Mouse (Mus musculus): ENCODE measurements around the gene Slc6a13. TPM values are rescaled to one million over a fixed set of nuclear protein-coding genes. Genes with fewer than 3 reads are reported as not detected.
A peak's percentile ranks its signal among the peaks of the same experiment; 100 is the strongest.

Slc6a13 gene
- total RNA-seq (2021) = 10 to 100 TPM; 20.4 to 26.4 TPM
- long read RNA-seq, experiment 1, transcript Slc6a13-201 (15 exons, 2,234 nt) = major isoform, 28 of 47 reads
- long read RNA-seq, experiment 1, partial matches to known transcripts = 3 of 47 reads
- long read RNA-seq, experiment 1, other reads (novel, unspliced or antisense) = 14 of 47 reads
- long read RNA-seq, experiment 2, transcript Slc6a13-201 (15 exons, 2,234 nt) = major isoform, 23 of 35 reads
- long read RNA-seq, experiment 2, partial matches to known transcripts = 2 of 35 reads
- long read RNA-seq, experiment 2, other reads (novel, unspliced or antisense) = 8 of 35 reads

DNA sequence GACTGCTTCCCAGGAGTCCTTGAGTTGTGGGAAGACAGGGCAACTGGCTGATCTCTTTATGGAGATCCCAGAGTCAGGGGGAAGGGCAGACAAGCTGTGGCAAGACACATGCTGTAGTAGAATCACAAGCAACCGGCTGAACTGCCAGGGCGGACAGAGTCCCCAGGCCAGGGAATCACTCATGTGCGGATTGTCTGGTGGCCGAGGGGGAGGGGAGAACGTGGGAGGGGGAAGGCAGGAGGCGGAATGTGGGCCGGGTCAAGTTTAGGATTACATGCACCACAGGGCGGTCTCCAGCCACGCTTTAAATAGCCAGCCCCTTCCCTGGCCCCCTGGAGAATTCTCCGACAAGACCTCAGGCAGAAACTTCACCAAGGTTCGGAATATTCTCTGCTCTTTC, at the start of gene Slc6a13:
Slc6a13 (plus strand) TSS at position 274 of the 400 bp plus-strand sequence.
- peak; percentile 24 to 55 for DNase-seq (ENCODE audit: low spot score in 2 of 2)

- no peak for DNase-seq (ENCODE audit: low spot score in 2 of 2)
Measured at GRCm38 (mm10) chr6:121250406-121250805, 49.6 kb upstream of the Slc6a13 start.

DNA sequence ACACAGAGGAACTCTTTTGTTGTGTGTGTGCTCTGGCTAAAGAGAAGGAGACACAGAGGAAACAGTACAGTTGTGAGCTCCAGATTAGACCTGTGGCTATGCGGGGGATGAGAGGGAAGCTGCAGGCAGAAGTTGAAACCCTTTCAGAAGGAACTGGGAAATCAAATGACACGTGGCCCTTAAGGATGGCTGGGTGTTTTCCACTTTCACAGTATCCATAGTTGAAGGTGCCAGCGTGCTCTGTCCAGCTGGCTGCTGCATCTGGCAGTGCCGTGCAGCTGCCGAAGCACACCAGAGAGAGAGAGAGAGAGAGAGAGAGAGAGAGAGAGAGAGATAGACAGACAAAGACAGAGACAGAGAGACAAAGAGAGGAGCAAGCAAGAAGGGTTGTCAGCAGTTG, 48.8 kb upstream of the Slc6a13 start:
- DNase-seq (ENCODE audit: low spot score in 2 of 2) = no peak

GRCm38 (mm10) chr6:121260548-121260947, 39.5 kb upstream of the Slc6a13 start:
- peak; percentile 36 to 71 for DNase-seq (ENCODE audit: low spot score in 2 of 2)

DNA sequence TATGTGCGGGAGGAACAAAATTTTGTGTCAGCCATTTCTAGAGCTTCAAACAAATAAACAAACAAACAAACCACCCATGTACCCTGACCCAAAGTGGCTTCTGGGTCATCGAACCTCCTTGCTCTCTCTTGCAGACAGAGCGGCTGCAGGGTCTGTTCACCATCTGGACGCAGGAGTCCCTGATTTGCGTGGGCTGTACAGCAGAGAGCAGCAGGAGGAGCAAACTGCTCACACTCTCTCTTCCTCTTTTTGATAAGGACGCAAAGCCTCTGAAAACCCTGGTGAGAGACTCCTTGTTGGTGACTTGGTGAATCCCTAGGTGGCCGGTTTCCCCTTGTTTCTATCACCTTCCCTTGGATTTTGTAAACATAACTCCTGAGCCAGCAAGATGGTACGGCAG, 38.8 kb upstream of the Slc6a13 start:
- no peak for DNase-seq (ENCODE audit: low spot score in 2 of 2)

DNA sequence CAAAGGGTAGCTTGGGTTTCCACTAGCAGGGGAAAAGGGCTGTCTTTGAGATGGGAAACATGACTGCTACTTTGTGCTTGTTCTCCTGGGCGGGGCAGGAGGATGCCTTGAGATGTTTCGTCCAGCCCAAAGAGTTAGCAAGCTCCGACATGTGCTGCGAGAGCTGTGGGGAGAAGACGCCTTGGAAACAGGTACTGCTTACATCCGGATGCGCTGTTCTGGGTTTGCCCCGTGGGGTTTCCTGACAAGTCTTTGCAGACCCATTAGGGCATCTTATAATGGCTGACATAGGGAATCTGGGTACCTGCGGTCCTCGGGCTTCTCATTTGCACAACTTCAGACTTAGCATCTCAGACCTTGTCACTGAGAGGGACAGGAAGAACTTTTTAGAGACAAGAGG, 38.0 kb upstream of the Slc6a13 start:
- no peak for DNase-seq (ENCODE audit: low spot score in 2 of 2)

GRCm38 (mm10) chr6:121262496-121262895, 37.5 kb upstream of the Slc6a13 start:
- DNase-seq (ENCODE audit: low spot score in 2 of 2) = no peak

GRCm38 (mm10) chr6:121270156-121270555, 29.9 kb upstream of the Slc6a13 start:
- DNase-seq (ENCODE audit: low spot score in 2 of 2) = no peak

- no peak for DNase-seq (ENCODE audit: low spot score in 2 of 2)
Measured at GRCm38 (mm10) chr6:121271707-121272074, 28.3 kb upstream of the Slc6a13 start.

DNA sequence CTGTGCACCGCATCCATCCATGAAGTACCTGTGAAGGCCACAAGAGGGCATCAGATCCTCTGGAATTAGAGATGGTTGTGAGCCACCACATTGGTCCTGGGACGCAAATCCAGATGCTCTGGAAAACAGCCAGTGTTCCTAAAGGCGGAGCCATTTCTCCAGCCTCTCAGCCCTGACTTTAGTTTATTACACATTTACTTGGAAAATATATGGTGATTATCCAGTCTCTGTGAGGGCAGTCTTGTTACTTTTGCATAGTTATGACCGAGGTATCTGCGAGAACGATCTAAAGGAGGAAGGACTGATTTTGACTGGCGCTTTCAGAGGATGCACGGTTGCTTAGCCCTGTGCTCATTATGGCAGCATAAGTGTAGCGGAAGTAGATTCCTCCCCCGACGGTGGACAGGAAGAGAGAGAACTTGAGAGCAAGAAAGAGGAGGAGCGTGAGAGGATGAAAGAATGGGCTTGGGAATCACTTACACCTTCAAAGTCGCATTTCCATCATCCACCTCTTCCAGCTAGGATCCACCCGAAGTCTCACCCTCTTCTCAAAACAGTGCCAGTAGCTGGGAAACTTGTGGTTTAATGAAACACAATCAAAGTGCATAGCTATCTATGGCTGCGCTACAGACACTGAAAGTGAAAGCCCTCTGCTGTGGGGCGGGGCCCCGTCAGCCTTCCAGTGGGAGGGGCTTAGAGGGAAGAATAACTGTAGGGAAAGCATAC, 27.8 kb upstream of the Slc6a13 start:
- DNase-seq (ENCODE audit: low spot score in 2 of 2) = peak; percentile 65 to 83

DNA sequence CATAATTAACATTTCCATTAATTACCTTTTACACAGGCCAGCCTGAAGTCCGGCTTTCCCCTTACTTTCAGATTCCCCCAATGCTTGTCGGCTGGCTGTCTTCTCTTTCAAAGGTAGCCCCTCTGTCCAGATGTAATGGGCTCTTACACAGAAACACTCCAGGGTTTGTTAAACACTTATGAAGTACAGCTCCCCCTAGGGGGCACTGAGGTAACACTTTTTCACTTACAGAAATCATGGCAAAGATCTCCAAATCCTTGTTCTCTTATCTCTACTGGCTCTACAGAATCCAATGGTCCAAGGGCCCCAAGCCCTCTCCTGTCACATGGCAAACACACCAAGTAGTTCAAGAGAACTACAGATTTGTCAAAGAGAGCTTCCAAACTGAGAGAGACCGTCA, 25.7 kb upstream of the Slc6a13 start:
- DNase-seq (ENCODE audit: low spot score in 2 of 2) = no peak

DNA sequence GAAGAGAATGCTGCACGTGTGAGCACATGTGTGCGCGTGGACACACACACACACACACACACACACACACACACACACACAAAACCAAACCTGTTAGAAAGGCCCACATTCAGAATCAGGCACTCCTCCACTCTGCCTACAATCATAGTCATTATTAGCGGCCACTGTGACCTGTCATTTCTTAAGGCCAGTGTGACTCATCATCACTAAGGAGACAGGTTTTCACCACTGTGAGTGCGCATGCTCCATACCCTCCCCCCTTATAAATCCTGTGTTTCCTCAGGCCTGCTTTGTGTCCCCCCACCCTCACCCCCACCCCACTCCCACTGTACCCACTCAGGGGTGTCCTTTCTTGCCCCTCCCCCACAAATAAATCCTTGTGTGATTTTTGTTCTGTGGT, 15.9 kb upstream of the Slc6a13 start:
- DNase-seq (ENCODE audit: low spot score in 2 of 2) = no peak

GRCm38 (mm10) chr6:121299317-121299716, 710 bp upstream of the Slc6a13 start:
- no peak for DNase-seq (ENCODE audit: low spot score in 2 of 2)

DNA sequence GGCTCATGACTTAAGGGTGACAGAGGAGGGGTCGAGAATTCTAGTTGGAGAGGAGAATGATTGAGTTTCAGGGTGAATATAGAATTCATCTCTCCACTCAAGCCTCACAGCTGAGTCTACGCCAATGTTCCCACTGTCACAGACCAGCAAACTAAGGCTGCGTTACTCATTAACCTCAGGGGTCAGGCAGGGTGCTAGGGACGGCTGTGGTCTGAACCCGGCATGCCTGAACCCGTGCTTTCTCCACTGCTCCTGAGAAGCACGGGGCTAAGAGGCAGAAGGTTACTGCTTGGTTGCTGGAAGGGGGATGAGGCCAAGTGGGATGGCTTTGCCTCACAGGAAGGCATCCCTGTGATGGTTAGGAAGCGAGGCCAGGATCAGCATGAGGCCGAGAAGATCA, 477 bp downstream of the Slc6a13 start:
- DNase-seq (ENCODE audit: low spot score in 2 of 2) = no peak

GRCm38 (mm10) chr6:121303466-121304220, 3.6 kb downstream of the Slc6a13 start:
- no peak for DNase-seq (ENCODE audit: low spot score in 2 of 2)

DNA sequence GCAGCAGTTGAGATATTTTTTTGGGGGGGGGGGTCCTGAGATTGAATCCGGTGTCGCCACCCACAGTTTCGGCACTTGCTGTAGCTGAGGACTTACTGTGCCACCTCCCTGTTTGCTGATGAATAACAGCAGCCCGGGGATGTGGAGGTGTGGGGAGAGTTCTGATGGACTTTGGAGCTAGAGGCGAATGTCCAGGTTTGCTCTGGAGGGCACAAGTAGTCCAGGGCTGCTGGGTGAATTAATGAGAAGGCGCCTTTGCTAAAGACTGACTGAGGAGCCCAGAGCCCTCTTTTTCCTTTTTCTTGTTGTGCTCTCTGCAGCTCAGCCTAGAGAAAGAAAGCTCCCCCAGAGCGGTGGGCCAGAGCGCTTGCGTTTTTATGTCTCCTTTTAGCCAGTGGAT, 4.6 kb downstream of the Slc6a13 start:
- no peak for DNase-seq (ENCODE audit: low spot score in 2 of 2)

- no peak for DNase-seq (ENCODE audit: low spot score in 2 of 2)
Measured at GRCm38 (mm10) chr6:121305571-121305970, 5.5 kb downstream of the Slc6a13 start.

- no peak for DNase-seq (ENCODE audit: low spot score in 2 of 2)
Measured at GRCm38 (mm10) chr6:121310984-121311383, 11.0 kb downstream of the Slc6a13 start.

GRCm38 (mm10) chr6:121319099-121319498, 19.1 kb downstream of the Slc6a13 start:
- no peak for DNase-seq (ENCODE audit: low spot score in 2 of 2)

DNA sequence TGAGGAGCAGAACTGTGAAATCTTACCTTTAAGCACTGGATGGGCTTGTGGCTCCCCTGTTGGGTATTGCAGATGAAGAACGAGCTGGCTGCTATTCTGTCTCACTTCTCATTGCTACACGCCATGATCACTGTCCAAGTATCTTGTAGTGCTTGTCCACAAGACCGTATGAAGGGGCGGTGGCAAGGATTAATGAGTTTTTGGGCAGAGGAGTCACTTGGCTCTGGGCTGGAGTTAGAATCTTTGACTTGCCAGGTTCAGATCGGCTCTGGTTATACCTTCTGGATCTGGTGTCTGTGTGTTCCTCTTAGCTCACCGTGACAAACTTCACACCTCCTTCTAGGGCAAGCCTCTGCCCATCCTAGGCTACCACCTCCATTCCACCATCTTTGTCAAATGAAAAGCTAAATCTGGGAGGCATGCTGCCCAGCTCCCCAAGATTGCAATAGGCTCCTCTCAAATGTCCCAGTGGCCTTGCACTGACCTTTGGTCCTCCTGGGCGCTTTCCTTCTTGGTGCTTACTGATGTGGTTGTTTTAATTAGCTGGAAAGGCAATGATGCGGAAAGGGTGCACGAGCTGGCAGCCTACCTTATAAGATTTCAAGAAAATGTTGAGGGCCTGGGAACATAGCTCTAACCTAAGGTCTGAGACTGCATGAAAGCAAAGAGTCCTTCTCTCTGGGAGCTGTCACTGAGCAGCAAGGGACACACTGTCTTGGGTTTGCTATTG, 22.5 kb downstream of the Slc6a13 start:
- DNase-seq (ENCODE audit: low spot score in 2 of 2) = no peak

GRCm38 (mm10) chr6:121325298-121325697, 25.3 kb downstream of the Slc6a13 start:
- no peak for DNase-seq (ENCODE audit: low spot score in 2 of 2)
